Mouse (Mus musculus) right cerebral cortex, adult 18-20 months (tissue): Measurements from ENCODE around the gene Fgg.

Source experiments
- DNase-seq: peaks from one replicate; pipeline ENCODE4 v3.0.0; 2022; ENCODE audit warnings: mixed read lengths

The Fgg gene

GRCm38 (mm10) chr3:83007557-83007956 lies at the start of gene Fgg:
Gene Fgg, plus strand, starts transcription at chr3:83007724.
- no peak for DNase-seq

- no peak for DNase-seq
These were observed 36.5 kb upstream of the Fgg start for GRCm38 (mm10) chr3:82971046-82971445.

GRCm38 (mm10) chr3:82980818-82981217 lies 26.7 kb upstream of the Fgg start:
- no peak for DNase-seq

GRCm38 (mm10) chr3:82981861-82982260 lies 25.7 kb upstream of the Fgg start:
- no peak for DNase-seq

GRCm38 (mm10) chr3:82984840-82985239 lies 22.7 kb upstream of the Fgg start:
- DNase-seq: no peak

GRCm38 (mm10) chr3:82991963-82992362 lies 15.6 kb upstream of the Fgg start:
- DNase-seq: no peak

- no peak for DNase-seq
These were observed 14.6 kb upstream of the Fgg start for GRCm38 (mm10) chr3:82992956-82993355.

GRCm38 (mm10) chr3:82995368-82995767 lies 12.2 kb upstream of the Fgg start:
- no peak for DNase-seq

- DNase-seq: no peak
These were observed 10.9 kb upstream of the Fgg start for GRCm38 (mm10) chr3:82996656-82997055.

GRCm38 (mm10) chr3:82998772-82999463 lies 8.6 kb upstream of the Fgg start:
- DNase-seq: peak; percentile 57

- no peak for DNase-seq
These were observed 7.5 kb upstream of the Fgg start for GRCm38 (mm10) chr3:82999995-83000394.

- peak; percentile 29 for DNase-seq
These were observed 5.3 kb upstream of the Fgg start for GRCm38 (mm10) chr3:83002191-83002590.

GRCm38 (mm10) chr3:83003068-83003467 lies 4.5 kb upstream of the Fgg start:
- no peak for DNase-seq

GRCm38 (mm10) chr3:83004801-83005200 lies 2.7 kb upstream of the Fgg start:
- no peak for DNase-seq

GRCm38 (mm10) chr3:83010291-83010690 lies 2.8 kb downstream of the Fgg start:
- no peak for DNase-seq

- no peak for DNase-seq
These were observed 3.6 kb downstream of the Fgg start for GRCm38 (mm10) chr3:83011136-83011535.

- DNase-seq: no peak
These were observed 4.0 kb downstream of the Fgg start for GRCm38 (mm10) chr3:83011565-83011964.

GRCm38 (mm10) chr3:83012636-83013035 lies 5.1 kb downstream of the Fgg start:
- no peak for DNase-seq

GRCm38 (mm10) chr3:83013951-83014350 lies 6.4 kb downstream of the Fgg start:
- DNase-seq: no peak

- DNase-seq: no peak
These were observed 8.7 kb downstream of the Fgg start for GRCm38 (mm10) chr3:83016236-83016635.

- no peak for DNase-seq
These were observed 12.9 kb downstream of the Fgg start for GRCm38 (mm10) chr3:83020387-83020786.

- DNase-seq: no peak
These were observed 13.7 kb downstream of the Fgg start for GRCm38 (mm10) chr3:83021176-83021575.

- DNase-seq: no peak
These were observed 17.5 kb downstream of the Fgg start for GRCm38 (mm10) chr3:83025036-83025435.

- DNase-seq: no peak
These were observed 18.2 kb downstream of the Fgg start, which contains the start of gene Fga for GRCm38 (mm10) chr3:83025475-83026301. Gene Fga, plus strand, starts transcription at chr3:83026076.
